18 mouse cellular contexts compared by ENCODE assay signal in the genomic region with DNA sequence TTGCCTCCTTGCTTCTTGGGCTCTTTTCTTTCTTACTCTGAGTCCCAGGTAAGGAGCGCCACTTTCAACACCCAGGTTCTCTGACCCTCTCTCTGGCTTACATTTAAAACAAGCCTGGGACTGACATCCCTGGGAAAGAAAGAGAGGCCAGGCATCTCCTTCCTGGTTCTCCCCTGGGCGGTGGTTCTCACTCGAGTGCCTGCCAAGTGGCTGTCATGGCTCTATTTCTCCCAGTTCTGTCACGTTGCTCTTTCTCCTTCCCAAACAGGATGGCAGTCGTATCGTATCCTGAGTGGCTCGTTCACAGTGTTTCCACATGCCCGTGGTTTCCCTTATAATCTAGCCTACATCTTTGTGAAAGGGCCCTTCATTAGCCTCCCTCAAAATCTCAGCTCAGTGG. TPM values are rescaled to one million over a fixed set of nuclear protein-coding genes. Genes with fewer than 3 reads are reported as not detected.
"Had no signal": no experiment of that assay in that cellular context is flagged by ENCODE, and none has a peak within 500 bp of the region (broad histone marks: within the 10 kb centered on the region; RNA-seq: fewer than 3 reads in every experiment).

No protein-coding gene starts in this region.

- H3K27me3 ChIP-seq: lung, embryonic 15.5 days; midbrain, embryonic 13.5 days; midbrain, embryonic 15.5 days; neural tube, embryonic 12.5 days; stomach, embryonic 15.5 days had no signal

- H3K9ac ChIP-seq: lung, embryonic 15.5 days; midbrain, embryonic 13.5 days; midbrain, embryonic 15.5 days; neural tube, embryonic 12.5 days; stomach, embryonic 15.5 days had no signal

- DNase-seq: lung, adult 2 months; lung, postnatal 14 days; lung, postnatal 36 days; right cerebral cortex, postnatal 14 days; thymus, adult 2 months; thymus, postnatal 25 days; thymus, postnatal 4 days had no signal

- H3K4me3 ChIP-seq: lung, embryonic 15.5 days; megakaryocyte, embryonic 14.5 days; midbrain, embryonic 13.5 days; midbrain, embryonic 15.5 days; neural tube, embryonic 12.5 days; stomach, embryonic 15.5 days had no signal

- H3K36me3 ChIP-seq: lung, embryonic 15.5 days; midbrain, embryonic 13.5 days; midbrain, embryonic 15.5 days; neural tube, embryonic 12.5 days; stomach, embryonic 15.5 days had no signal

- H3K4me1 ChIP-seq: lung, embryonic 15.5 days; megakaryocyte, embryonic 14.5 days; midbrain, embryonic 15.5 days; stomach, embryonic 15.5 days had no signal

- H3K4me2 ChIP-seq: lung, embryonic 15.5 days; midbrain, embryonic 11.5 days; midbrain, embryonic 13.5 days; midbrain, embryonic 15.5 days; neural tube, embryonic 12.5 days; stomach, embryonic 15.5 days had no signal

- H3K9me3 ChIP-seq: lung, embryonic 15.5 days; midbrain, embryonic 13.5 days; midbrain, embryonic 15.5 days; neural tube, embryonic 12.5 days; stomach, embryonic 15.5 days had no signal

- ATAC-seq: lung, postnatal 0 days; midbrain, embryonic 13.5 days; midbrain, embryonic 15.5 days had no signal

- H3K27ac ChIP-seq: lung, embryonic 15.5 days; macrophage; midbrain, embryonic 13.5 days; midbrain, embryonic 15.5 days; neural tube, embryonic 12.5 days; stomach, embryonic 15.5 days; stomach, postnatal 0 days had no signal

RNA-seq across cellular contexts. Expression of gene Unc5a, which starts 23.7 kb away (rescaled TPM):
- total RNA-seq: neutrophil, adult 5-6 weeks had no signal
